Mouse (Mus musculus) left cerebral cortex, postnatal 36 days (tissue): ENCODE results near the gene Cacna1s. TPM values are rescaled to one million over a fixed set of nuclear protein-coding genes. Genes with fewer than 3 reads are reported as not detected.

Experiments
- DNase-seq, 2 experiments: peaks; one replicate each; pipeline ENCODE4 v3.0.0; 2021 to 2022; ENCODE audit warnings: low spot score in 2 of 2, mixed read lengths in 1 of 2
- intact Hi-C: fragments of 180-260 bp; cut with DNase I; formaldehyde crosslinking; loops from one replicate; pipeline ENCODE4 v1.15.1; 2025
- total RNA-seq, 2 experiments: library from RNA; stranded (reverse); gene quantifications; 2 replicates each; pipeline ENCODE4 v1.2.3; 2021

Gene Cacna1s
- total RNA-seq, 2 experiments from 2014 or later: 0.81 to 2.3 TPM

DNA sequence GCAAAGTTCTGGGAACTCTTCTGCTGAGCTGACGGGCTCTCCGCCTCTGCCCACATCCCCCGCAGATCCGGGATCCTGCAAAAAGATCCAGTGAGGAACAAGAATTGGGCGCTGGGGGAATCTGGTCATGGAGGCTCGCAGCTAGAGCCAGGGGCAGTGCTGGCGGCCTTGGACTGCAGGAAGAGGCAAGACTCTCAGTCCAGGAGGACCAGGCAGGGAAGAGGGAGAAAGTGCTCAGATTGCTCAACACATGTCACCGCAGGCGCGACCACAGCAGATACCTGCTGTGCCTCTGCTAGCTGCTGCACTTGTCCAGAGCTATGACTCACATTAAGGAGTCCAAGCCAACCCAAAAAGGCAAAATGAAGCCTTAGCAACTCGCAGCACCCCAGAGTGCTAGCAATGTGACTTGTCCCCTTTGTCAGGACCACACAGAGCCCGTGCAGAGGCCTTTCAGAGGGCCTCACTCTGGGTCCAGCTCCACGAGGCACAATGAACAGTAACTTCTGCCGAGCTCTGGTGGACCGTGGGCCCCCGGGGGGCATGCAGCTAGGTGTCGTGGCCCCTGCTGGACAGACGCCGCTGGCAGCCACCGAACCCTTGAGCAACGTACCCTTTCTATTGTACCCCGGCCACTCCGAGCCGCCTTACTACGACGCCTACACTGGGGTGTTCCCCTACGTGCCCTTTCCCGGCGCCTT is 2.1 kb upstream of the Cacna1s start, which contains the start of gene Ascl5:
Gene Ascl5, plus strand, starts transcription at position 493 of the 701 bp plus-strand sequence.
- intact Hi-C loops: loop anchor here (2.0 to 10.0 kb wide), 5 partner anchors 26 to 414 kb away; partner anchors contain the start of genes Gpr25 and Kif14
- no peak for DNase-seq

DNA sequence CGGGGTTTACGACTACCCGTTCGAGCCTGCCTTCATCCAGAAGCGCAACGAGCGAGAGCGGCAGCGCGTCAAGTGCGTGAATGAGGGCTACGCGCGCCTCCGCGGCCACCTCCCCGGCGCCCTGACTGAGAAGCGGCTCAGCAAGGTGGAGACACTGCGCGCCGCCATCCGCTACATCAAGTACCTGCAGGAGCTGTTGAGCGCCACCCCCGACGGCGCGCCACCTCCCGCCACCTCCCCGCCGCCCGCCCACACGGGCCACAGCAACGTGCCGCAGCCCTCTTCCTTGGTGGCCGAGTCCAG is 1.6 kb upstream of the Cacna1s start:
- intact Hi-C loops: loop anchor here (2.0 to 10.0 kb wide), 5 partner anchors 26 to 414 kb away; partner anchors contain the start of genes Gpr25 and Kif14
- peak in 1 of 2 experiments; percentile 46 for DNase-seq

DNA sequence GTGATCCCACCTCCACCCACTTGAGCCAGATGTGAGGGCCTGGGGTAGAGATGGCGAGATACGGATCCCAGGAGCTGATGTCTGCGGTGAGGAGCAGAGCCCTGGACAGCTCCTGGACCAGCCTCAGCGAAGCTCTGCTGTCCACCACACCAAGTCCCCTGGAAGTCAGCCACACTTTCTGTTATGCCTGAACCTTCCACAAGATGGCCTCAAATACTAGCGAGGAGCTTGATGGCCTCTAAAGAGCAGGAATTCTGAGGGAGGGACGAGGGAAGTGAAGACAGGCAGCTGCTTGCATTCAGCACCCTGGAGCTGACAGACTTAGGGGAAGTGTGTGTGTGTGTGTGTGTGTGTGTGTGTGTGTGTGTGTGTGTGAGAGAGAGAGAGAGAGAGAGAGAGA is 1.1 kb upstream of the Cacna1s start:
- DNase-seq: peak; percentile 58 to 74
- intact Hi-C loops: loop anchor here (2.0 to 10.0 kb wide), 5 partner anchors 25 to 413 kb away; partner anchors contain the start of genes Gpr25 and Kif14

DNA sequence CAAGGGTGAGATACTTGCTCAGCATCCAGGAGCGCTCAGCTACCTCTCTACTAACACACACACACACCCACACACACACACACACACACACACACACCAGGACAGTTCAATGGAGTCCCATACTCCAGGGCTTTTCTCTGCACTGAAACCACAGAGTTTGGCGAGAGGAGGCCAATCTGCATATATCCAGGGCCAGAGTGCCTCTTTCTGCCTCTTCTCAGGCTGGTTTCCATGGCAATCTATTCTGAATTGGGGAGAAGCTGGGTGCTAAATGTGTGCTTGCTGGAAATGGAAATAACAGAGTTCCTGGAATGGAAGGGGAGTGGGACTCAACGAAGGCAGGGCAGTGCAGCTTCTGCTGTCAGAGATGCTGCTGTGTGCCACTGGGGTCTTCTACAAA is 3.2 kb downstream of the Cacna1s start:
- intact Hi-C loops: loop anchor here (5.0 to 10.0 kb wide), 3 partner anchors 77 to 409 kb away; partner anchors contain the start of genes Gpr25, Kif14 and Kif21b
- peak; percentile 68 to 75 for DNase-seq

DNA sequence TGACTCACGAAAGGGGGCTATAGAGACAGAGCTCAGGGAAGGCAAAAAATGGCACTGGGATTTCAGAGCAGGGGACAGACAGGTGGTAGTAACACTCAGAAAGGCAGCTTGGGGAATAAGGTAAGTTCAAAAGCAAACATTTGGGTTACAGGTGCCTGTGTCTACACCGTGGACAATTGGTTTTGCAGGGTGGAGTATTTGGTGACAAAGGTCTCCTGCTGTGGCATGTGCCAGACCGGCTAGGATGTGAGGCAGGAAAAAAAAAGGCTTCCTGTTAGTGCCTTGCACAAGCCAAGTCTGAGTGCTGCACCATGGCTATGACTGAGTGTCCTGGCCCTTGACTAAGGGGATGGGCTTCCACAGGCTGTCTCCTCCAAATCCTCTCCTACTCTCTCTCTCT is 6.0 kb downstream of the Cacna1s start:
- no peak for DNase-seq
- intact Hi-C loops: loop anchor here (5.0 to 10.0 kb wide), 3 partner anchors 74 to 406 kb away; partner anchors contain the start of genes Gpr25, Kif14 and Kif21b

DNA sequence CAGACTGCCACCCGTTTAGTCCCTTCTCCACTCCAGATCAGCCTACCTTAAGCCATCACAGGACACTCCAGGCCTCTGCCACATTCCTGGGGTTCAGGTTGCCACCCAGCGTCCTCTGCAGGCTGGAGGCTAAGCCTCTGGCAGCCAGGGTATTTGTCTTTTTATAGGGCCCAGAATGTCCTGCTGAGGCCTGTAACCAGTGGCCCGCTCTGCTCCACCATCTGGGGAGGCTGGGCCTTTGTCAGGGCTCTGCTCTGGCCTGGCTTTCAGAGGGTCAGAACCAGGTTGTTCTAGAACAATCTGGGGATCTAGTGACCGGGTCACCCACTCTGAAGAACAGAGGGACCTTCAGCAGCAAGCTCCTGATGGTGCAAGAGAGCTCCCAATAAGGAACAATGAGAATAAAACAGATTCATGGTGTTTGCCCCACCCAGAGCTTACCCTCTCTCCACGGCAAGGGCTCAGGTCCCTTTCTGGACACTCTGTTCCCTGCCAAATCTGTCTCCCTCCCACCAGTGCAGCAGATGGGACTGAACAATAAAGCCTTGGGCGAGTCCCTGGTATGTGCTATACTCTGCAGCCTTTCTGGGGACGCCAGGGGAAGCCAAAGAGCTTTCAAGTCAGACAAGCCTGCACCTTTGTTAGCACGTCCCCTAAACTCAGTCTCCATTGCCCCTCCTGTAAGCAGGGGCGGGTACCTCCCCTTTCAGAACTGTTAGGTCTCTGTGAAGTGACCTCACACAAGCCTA is 8.7 kb downstream of the Cacna1s start:
- peak; percentile 79 to 82 for DNase-seq
- intact Hi-C loops: no loop called here

DNA sequence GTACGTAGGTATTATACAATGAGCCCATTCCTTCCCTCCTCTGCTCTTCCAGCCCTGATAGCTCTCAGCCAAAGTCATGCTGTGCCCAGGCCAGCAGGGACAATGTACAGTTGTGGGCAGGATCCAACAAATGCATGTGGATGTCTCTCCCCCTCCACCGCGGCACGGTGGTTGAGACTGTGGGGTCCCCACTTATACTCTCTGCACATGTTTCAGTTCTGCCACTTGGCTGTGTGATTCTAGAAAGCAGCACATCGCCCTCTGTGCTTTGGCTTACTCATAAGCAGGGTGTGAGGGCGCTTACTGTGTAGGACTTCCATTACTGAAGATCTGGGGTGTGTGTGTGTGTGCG is 9.2 kb downstream of the Cacna1s start:
- intact Hi-C loops: no loop called here
- DNase-seq: no peak

DNA sequence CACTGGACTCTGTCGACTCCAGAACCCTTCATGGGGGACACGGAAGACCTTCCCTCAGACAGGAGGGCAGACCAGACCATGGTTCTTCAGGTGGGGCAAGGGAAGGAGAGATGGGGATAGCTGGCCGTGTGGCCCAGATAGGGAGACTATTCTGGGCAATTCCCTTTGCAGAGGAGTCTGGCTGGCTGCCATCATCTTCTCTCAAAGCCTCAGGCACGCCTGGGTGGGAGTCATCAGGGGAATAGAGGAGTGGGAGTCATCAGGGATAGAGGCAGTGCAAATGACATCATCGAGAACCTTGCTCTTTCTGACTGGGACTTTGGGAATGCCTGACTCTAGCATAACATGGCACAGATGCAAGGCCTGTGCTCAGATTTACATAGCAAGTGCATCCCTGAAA is 11.4 kb downstream of the Cacna1s start:
- peak in 1 of 2 experiments; percentile 40 for DNase-seq

DNA sequence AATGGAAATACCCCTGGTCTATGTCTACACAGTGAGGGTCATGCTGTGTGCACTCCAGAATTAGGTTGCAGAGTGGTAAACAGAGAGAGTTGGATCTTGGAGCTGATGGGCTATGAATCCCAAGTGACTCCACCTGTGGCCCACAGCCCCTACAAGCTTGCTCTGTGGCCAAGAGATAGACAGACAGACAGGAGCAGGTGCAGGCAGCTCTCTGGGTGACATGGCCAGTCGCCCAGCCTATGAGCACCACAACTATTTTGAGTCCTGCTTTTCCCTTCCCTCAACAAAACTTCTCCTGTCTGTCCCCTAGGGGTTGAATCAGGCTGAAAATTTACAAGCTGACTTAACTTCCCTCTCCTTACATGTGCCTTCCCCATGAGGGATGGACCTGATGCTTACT is 14.1 kb downstream of the Cacna1s start:
- intact Hi-C loops: no loop called here
- DNase-seq: no peak

More for the DNA sequence above, 11.4 kb downstream of the Cacna1s start:
- intact Hi-C loops: no loop called here

DNA sequence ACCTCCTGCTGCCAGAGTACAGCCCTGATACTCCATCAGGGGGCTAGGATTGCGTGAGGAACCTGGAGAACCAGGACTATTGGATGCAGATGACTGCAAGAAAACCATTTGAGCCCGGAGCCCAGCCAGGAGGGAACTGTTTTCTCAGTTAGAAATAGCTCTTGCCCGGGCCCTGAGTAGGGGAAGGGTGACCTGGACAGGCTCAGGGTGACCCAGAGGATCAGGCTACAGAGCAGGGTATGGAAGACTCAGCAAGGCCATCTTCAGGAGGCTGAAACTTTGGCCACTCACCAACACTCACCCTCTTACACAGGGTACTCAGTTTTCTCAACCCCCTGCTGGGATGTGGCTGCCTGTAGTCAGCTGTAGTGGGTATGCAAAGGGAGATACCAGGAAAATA is 15.0 kb downstream of the Cacna1s start:
- no peak for DNase-seq
- intact Hi-C loops: no loop called here

DNA sequence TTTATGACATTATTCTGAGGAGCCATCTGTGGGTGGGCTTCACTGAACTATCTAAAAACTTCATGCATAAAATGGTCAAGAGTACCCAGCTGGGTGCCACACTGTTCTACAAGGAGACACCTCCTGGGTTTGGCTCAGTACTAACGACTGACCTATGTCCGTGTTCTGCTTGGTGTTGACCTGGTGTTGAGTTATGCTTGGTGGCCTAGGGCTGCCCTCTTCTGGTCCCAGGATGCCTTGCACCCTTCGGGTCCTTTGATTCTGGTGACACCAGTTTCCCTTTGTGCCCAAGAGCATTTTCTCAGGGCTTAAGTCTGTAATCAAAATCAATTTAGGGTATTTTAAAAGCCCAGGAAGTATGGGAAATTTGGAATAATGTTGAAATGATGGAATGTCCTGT is 23.5 kb downstream of the Cacna1s start:
- no peak for DNase-seq
- intact Hi-C loops: loop anchor here (2.0 kb wide), 1 partner anchor 25 kb away; the partner anchor contains the start of gene Ascl5

DNA sequence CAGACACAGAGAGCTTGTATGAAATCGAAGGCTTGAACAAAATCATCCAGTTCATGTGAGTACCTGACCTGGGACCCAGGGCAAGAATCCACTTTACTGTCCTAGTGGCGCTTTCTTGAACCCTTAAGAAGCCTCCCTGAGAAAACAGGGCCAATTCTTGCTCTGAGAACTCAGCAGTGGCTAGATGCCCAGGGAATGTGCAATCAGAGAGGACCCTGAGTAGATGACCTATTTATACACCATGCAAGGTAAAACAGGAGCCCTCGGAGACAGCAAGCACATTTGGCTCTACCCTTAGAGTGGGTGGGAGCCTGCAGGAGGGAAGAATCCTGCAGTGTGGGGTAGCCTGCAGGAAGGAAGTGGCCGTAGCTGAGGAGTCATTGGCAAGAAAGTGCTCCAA is 25.1 kb downstream of the Cacna1s start:
- no peak for DNase-seq

DNA sequence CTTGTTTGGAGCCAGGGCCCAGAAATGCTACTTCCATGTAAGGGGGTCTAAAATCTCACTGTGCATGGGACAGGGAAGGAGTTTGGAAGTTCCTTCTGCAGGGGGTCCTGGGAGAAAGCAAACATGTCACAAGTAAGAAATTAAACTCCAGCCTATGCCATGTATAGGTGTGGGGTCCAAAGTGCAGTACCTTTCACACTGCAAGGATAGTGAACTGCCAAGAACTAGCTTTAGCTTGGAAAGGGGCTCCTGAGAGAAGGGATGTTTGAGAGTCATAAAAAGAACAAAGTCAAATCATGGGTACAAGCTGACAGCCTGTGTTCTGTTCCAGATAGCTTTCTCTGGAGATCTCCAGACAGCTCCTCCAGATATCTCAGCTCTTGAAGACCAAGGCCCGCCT is 28.6 kb downstream of the Cacna1s start:
- DNase-seq: no peak
- intact Hi-C loops: no loop called here

More for the DNA sequence above, 25.1 kb downstream of the Cacna1s start:
- intact Hi-C loops: loop anchor here (2.0 kb wide), 1 partner anchor 27 kb away; the partner anchor contains the start of gene Ascl5

DNA sequence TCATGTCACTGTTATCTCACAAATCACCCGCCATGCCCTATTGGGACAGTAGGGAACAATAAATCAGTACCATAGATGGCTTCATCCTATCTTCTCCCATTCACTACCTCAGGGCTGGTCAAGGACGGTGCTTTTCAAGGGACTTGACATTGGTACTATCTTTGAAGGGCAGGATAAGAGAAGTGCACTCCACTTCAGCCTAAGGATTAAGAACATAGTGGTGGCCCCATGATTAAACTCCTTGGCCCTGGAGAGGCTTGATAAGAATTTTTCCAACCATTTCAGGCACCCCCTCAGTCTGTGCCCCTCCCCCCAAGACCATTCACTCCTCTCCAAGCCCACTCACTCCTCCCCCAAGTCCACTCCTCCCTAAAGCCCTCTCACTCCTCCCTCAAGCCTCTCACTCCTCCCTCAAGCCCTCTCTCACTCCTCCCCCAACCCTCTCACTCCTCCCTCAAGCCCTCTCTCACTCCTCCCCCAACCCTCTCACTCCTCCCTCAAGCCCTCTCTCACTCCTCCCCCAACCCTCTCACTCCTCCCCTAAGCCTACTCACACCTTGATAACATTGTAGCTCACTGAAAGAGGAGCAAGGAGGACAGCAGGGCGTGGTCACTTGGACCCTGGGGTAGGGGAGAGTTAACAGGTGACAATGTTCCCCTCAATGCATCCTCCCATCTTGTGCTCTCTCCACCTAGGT is 33.6 kb downstream of the Cacna1s start:
- no peak for DNase-seq
- intact Hi-C loops: no loop called here

DNA sequence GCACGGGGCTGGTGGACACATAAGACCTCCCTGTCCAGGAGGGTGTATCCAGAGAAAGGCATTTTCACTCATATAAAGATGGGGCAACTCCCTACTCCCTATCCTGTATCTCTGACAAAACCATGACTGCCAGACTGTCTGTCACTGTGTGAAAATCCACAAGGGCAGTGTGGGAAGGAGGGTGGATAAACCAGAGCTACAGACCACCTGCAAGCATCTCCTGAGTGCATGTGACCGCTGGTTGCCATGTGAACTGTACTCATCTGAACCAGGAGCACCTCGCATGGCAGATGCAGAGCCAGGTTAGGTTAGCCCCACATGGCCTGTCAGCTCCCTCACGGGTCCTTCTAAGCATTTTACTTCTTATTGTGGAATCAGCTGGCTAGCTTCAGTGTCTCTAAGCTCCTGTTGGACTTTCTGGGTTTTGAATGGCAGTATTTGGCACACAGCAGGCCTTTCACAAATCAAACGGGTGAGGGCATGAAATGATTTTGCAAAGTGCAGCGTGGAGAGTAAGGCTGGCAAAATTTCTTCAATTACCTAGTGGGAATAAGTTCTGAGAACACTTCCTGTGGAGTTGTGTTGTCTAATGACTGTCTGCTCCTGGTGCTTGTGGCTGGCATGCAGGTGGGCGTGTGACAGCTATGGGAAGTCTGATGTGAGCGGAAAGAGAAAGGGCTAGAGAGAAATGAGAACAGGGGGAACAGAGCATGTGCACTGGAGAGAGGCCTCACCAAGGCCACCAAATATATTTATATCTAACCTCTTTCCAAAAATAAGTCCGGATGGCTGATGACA is 37.0 kb downstream of the Cacna1s start:
- intact Hi-C loops: no loop called here
- peak; percentile 19 to 23 for DNase-seq

DNA sequence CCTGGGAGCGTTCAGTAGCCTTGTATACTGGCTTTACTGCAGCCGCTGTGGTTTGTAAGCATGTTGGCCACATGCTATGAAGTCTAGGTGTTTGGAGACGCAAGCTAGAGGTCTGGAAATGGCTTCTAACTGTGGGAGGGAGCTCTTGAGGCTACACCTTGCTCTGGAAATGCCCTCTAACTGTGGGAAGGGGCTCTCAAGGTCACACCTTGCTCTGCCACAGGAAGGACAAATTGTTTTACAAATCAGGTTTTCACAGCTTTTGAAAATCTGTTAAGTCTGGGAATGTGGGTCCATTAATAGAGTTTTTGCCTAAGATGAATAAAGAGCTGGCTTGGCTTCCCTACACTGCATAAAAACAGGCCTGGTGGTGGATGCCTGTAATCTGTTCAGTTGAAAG is 41.2 kb downstream of the Cacna1s start:
- no peak for DNase-seq
- intact Hi-C loops: no loop called here

DNA sequence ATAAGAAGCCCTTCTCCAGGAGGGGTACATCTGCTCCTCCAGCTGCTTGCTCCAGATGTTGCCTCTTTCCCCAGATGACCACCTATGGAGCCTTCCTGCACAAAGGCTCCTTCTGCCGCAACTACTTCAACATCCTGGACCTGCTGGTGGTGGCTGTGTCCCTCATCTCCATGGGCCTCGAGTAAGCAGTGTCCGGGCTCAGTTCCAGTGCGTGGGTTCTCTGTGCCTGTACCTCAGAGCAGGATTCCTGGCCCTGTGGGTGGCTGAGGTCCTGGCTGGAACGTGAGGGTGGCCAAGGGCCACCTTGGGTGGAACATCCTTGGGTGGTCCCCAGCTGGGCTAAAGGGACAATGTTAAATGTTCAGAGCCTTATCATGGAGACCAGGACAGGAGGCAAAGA is 42.3 kb downstream of the Cacna1s start:
- no peak for DNase-seq
- intact Hi-C loops: no loop called here

DNA sequence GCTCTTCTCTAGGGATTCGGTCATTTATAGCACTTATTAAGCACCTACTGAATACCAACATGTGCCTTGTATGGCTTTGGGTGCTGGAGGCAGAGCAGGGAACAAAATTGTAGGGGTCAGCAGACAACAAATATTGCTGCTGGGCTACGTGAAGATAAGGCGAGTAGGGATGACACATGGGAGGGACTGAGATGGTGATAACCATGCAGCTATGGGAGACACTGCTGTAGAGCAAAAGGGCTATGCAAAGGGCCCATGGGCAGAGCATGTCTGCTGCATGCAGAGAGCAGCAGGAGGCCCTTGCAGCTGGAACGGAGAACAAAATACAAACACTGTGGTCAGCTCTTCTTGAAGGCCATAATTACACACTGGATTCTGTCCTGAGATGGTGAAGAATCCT is 49.5 kb downstream of the Cacna1s start:
- DNase-seq: no peak
- intact Hi-C loops: no loop called here

DNA sequence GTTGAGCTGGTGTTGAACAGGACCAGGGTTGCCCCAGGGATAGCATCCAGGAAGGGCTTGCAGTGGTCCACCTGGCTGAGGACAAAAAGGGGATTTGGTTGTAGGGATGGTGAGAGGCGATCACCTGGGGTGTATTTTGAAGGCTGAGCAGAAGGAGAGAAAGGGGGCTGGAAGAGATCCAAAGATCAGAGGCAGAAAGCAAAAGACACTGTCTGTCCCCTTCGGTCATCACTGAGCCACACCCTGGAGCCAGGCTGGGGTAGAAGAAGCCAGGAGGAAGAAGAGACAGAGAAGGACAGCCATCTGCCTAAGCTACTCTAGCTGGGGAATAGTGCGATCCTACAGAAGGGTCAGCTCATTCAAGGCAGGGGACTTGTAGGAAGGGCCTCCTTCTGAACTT is 50.0 kb downstream of the Cacna1s start:
- DNase-seq: no peak
- intact Hi-C loops: no loop called here
